Mouse (Mus musculus): Measurements from ENCODE around the gene Olfr700. TPM values are rescaled to one million over a fixed set of nuclear protein-coding genes. Genes with fewer than 3 reads are reported as not detected.
"Not testable (repeated sequence)": the region's sequence is repeated elsewhere in the genome, so short reads cannot be mapped to it uniquely, and the experiment has no call there.

The Olfr700 gene
- not detected in 2 replicates for polyA plus RNA-seq (2016; fragmentation: Nextera tagmentation; extraction: Ambion mirVana)

GRCm38 (mm10) chr7:106808734-106809133, at the start of gene Olfr700:
Gene Olfr700, minus strand, starts transcription at chr7:106808834.
- H3K4me1 ChIP-seq (replicated peaks) = no peaks in the 10 kb centered on the region
- no peaks in the 10 kb centered on the region for H3K27me3 ChIP-seq (replicated peaks)
- H3K9ac ChIP-seq = no peak within 1 kb of the TSS
- H3K27ac ChIP-seq (ENCODE audit: poor library complexity, severe bottlenecking) = no peak within 1 kb of the TSS
- H3K4me3 ChIP-seq = no peak within 1 kb of the TSS
- no peak within 1 kb of the TSS for H3K4me2 ChIP-seq
- WGBS = 90% methylated on average over 1 of the region's 1 CpGs
- ATAC-seq (ENCODE audit: insufficient number of reproducible peaks, low FRiP score) = no peak
- no peaks in the 10 kb centered on the region for H3K36me3 ChIP-seq
- H3K9me3 ChIP-seq (replicated peaks) = no peaks in the 10 kb centered on the region

GRCm38 (mm10) chr7:106843060-106843459, 34.4 kb upstream of the Olfr700 start, which contains the start of gene Olfr703:
Gene Olfr703, plus strand, starts transcription at chr7:106843360.
- H3K36me3 ChIP-seq = no peaks in the 10 kb centered on the region
- H3K27ac ChIP-seq (ENCODE audit: poor library complexity, severe bottlenecking) = no peak within 1 kb of the TSS
- no peaks in the 10 kb centered on the region for H3K27me3 ChIP-seq (replicated peaks)
- WGBS = 46% methylated on average over 2 of the region's 2 CpGs
- no peak within 1 kb of the TSS for H3K4me3 ChIP-seq
- H3K9ac ChIP-seq = no peak within 1 kb of the TSS
- peaks cover 10% of the 10 kb centered on the region for H3K9me3 ChIP-seq (replicated peaks)
- no peak within 1 kb of the TSS for H3K4me2 ChIP-seq
- no peak for ATAC-seq (ENCODE audit: insufficient number of reproducible peaks, low FRiP score)
- H3K4me1 ChIP-seq (replicated peaks) = no peaks in the 10 kb centered on the region

GRCm38 (mm10) chr7:106833793-106834192, 25.2 kb upstream of the Olfr700 start, which contains the start of gene Olfr702:
Gene Olfr702, minus strand, starts transcription at chr7:106833893.
- Histone ChIP-seq H3K4me3 (no peak within 1 kb of the TSS), H3K27ac (ENCODE audit: poor library complexity, severe bottlenecking) (no peak within 1 kb of the TSS), H3K9me3 (replicated peaks) (no peaks in the 10 kb centered on the region), H3K9ac (no peak within 1 kb of the TSS), H3K36me3 (no peaks in the 10 kb centered on the region), H3K27me3 (replicated peaks) (no peaks in the 10 kb centered on the region), H3K4me2 (no peak within 1 kb of the TSS), H3K4me1 (replicated peaks) (no peaks in the 10 kb centered on the region)
- ATAC-seq (ENCODE audit: insufficient number of reproducible peaks, low FRiP score) = no peak

GRCm38 (mm10) chr7:106818414-106818813, 9.8 kb upstream of the Olfr700 start:
- Histone ChIP-seq H3K4me1 (replicated peaks) (no peaks in the 10 kb centered on the region), H3K36me3 (no peaks in the 10 kb centered on the region), H3K27me3 (replicated peaks) (no peaks in the 10 kb centered on the region), H3K27ac (ENCODE audit: poor library complexity, severe bottlenecking) (no peak overlapping the region), H3K9me3 (replicated peaks) (no peaks in the 10 kb centered on the region), H3K4me3 (no peak overlapping the region), H3K9ac (no peak overlapping the region), H3K4me2 (no peak overlapping the region)
- no peak for ATAC-seq (ENCODE audit: insufficient number of reproducible peaks, low FRiP score)

GRCm38 (mm10) chr7:106815775-106816174, 7.1 kb upstream of the Olfr700 start:
- 34% methylated on average over 2 of the region's 2 CpGs for WGBS
- H3K4me1 ChIP-seq (replicated peaks) = no peaks in the 10 kb centered on the region

GRCm38 (mm10) chr7:106813829-106814228, 5.2 kb upstream of the Olfr700 start, which contains the start of gene Olfr701:
Gene Olfr701, plus strand, starts transcription at chr7:106814129.
- H3K4me3 ChIP-seq = no peak within 1 kb of the TSS
- ATAC-seq (ENCODE audit: insufficient number of reproducible peaks, low FRiP score) = no peak
- no peaks in the 10 kb centered on the region for H3K27me3 ChIP-seq (replicated peaks)
- no peaks in the 10 kb centered on the region for H3K36me3 ChIP-seq
- no peak within 1 kb of the TSS for H3K9ac ChIP-seq
- no peak within 1 kb of the TSS for H3K4me2 ChIP-seq
- 63% methylated on average over 2 of the region's 2 CpGs for WGBS
- no peaks in the 10 kb centered on the region for H3K4me1 ChIP-seq (replicated peaks)
- no peak within 1 kb of the TSS for H3K27ac ChIP-seq (ENCODE audit: poor library complexity, severe bottlenecking)
- no peaks in the 10 kb centered on the region for H3K9me3 ChIP-seq (replicated peaks)

More at GRCm38 (mm10) chr7:106815775-106816174, 7.1 kb upstream of the Olfr700 start:
- H3K9ac ChIP-seq = no peak overlapping the region
- H3K4me2 ChIP-seq = no peak overlapping the region
- H3K9me3 ChIP-seq (replicated peaks) = no peaks in the 10 kb centered on the region
- H3K27ac ChIP-seq (ENCODE audit: poor library complexity, severe bottlenecking) = no peak overlapping the region
- H3K36me3 ChIP-seq = no peaks in the 10 kb centered on the region
- no peak for ATAC-seq (ENCODE audit: insufficient number of reproducible peaks, low FRiP score)
- H3K4me3 ChIP-seq = no peak overlapping the region
- no peaks in the 10 kb centered on the region for H3K27me3 ChIP-seq (replicated peaks)

GRCm38 (mm10) chr7:106793098-106793497, 15.5 kb downstream of the Olfr700 start, which contains the start of gene Olfr699:
Gene Olfr699, minus strand, starts transcription at chr7:106793198.
- no peaks in the 10 kb centered on the region for H3K36me3 ChIP-seq
- no peaks in the 10 kb centered on the region for H3K27me3 ChIP-seq (replicated peaks)
- WGBS = 65% methylated on average over 1 of the region's 1 CpGs
- no peak within 1 kb of the TSS for H3K9ac ChIP-seq
- no peak for ATAC-seq (ENCODE audit: insufficient number of reproducible peaks, low FRiP score)
- H3K4me1 ChIP-seq (replicated peaks) = no peaks in the 10 kb centered on the region
- 0 out of 2 replicates have a peak, but pooled peaks cover 3% of the 10 kb centered on the region for H3K9me3 ChIP-seq (replicated peaks)
- no peak within 1 kb of the TSS for H3K27ac ChIP-seq (ENCODE audit: poor library complexity, severe bottlenecking)
- H3K4me2 ChIP-seq = no peak within 1 kb of the TSS
- no peak within 1 kb of the TSS for H3K4me3 ChIP-seq

GRCm38 (mm10) chr7:106788330-106788729, 20.3 kb downstream of the Olfr700 start:
- no peak overlapping the region for H3K9ac ChIP-seq
- no peaks in the 10 kb centered on the region for H3K4me1 ChIP-seq (replicated peaks)
- H3K36me3 ChIP-seq = no peaks in the 10 kb centered on the region
- no peak for ATAC-seq (ENCODE audit: insufficient number of reproducible peaks, low FRiP score)
- no peak overlapping the region for H3K4me2 ChIP-seq
- no peak overlapping the region for H3K27ac ChIP-seq (ENCODE audit: poor library complexity, severe bottlenecking)
- H3K27me3 ChIP-seq (replicated peaks) = no peaks in the 10 kb centered on the region
- H3K9me3 ChIP-seq (replicated peaks) = no peaks in the 10 kb centered on the region
- no peak overlapping the region for H3K4me3 ChIP-seq

- ATAC-seq (ENCODE audit: insufficient number of reproducible peaks, low FRiP score) = not testable (repeated sequence)
- WGBS = 79% methylated on average over 2 of the region's 2 CpGs
These were observed 47.6 kb downstream of the Olfr700 start for GRCm38 (mm10) chr7:106761008-106761407.

GRCm38 (mm10) chr7:106758800-106759199, 49.8 kb downstream of the Olfr700 start:
- no peak for ATAC-seq (ENCODE audit: insufficient number of reproducible peaks, low FRiP score)
- Histone ChIP-seq H3K4me3 (no peak overlapping the region), H3K27ac (ENCODE audit: poor library complexity, severe bottlenecking) (no peak overlapping the region), H3K9me3 (replicated peaks) (peaks cover 4% of the 10 kb centered on the region; the same call in 1 of the 2 replicates), H3K4me2 (no peak overlapping the region), H3K27me3 (replicated peaks) (no peaks in the 10 kb centered on the region), H3K36me3 (no peaks in the 10 kb centered on the region), H3K4me1 (replicated peaks) (no peaks in the 10 kb centered on the region), H3K9ac (no peak overlapping the region)
- WGBS = 83% methylated on average over 2 of the region's 2 CpGs

More at GRCm38 (mm10) chr7:106761008-106761407, 47.6 kb downstream of the Olfr700 start:
- H3K4me3 ChIP-seq; H3K9ac ChIP-seq; H3K27ac ChIP-seq (ENCODE audit: poor library complexity, severe bottlenecking); H3K4me2 ChIP-seq; H3K27me3 ChIP-seq (replicated peaks); H3K4me1 ChIP-seq (replicated peaks); H3K9me3 ChIP-seq (replicated peaks); H3K36me3 ChIP-seq: not testable (repeated sequence)

All from heart, embryonic 12.5 days (tissue).